Mouse (Mus musculus) adrenal gland, adult (tissue): ENCODE results near the gene Smarcc2.

Experiments used
- DNase-seq, 2 experiments: peaks; one replicate each; pipeline ENCODE4 v3.0.0; 2022 to 2023; ENCODE audit warnings: low spot score in 1 of 2; ENCODE audit not compliant: inconsistent age in 2 of 2

Gene Smarcc2

DNA sequence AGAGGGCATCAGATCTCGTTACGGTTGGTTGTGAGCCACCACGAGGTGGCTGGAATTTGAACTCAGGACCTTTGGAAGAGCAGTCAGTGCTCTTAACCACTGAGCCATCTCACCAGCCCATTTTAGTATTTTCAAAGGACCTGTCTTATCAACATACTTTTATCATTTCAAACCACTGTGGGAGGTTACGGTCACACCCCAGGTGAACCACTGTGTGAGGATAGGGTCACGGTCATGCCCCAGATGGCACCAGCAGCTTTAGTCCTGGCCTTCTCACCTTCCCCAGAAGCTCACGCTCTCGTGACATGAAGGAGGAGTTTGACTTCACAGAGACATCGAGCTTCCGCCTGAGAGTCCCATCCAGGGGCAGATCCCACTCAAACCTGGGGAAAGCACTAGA is 52.1 kb downstream of the Smarcc2 start:
- DNase-seq: no peak

DNA sequence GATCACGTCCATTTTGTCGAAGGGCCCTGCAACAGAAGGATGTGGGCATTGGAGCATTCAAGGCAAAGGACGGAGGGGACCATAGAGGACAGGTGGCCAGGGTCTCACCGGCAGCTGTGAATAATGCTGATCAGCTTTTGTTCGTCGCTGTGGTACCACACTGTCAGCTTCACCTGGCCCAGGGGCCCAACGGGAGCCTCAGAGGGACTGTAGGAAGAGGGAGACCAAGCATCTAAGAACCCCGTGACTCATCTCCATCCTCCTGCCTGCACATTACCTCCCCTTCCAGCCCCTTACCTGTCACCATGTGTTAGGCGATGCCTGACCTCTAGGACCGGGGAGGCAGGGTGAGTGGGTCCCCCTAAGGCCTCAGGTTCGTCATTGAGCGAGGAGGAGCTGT is 52.7 kb downstream of the Smarcc2 start:
- no peak for DNase-seq

DNA sequence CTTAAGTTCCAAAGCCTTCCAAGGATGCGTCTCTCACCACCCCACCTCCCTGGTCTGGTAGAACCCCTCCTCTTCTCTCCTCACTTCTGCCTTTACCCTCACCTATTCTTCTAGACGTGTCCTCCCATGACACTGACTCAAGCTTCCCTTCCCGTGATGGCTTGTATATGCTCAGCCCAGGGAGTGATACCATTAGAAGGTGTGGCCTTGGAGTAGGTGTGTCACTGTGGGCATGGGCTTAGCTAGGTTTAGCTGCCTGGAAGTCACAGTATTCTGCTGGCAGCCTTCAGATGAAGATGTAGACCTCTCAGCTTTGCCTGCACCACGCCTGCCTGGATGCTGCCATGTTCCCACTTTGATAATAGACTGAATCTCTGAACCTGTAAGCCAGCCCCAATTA is 56.0 kb downstream of the Smarcc2 start:
- DNase-seq: no peak

DNA sequence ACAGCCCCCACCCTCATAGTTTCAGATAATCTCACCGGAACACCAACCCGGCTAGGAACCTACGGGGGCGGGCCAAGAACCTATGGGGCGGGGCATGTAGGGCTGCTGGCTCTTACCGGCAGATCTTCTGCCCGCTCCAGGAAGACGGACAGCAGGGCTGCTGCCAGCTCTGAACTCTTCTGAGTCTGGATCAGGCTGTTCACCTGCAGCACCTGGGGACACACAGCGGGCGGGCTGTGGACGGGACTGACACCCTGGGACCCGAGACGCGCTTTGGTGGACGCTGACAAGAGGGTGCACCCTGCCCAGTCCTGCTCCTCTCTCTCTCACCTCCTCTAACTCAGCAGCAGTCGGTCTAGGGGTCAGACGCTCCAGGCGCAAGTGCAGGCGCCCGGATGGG is 57.0 kb downstream of the Smarcc2 start:
- no peak for DNase-seq

DNA sequence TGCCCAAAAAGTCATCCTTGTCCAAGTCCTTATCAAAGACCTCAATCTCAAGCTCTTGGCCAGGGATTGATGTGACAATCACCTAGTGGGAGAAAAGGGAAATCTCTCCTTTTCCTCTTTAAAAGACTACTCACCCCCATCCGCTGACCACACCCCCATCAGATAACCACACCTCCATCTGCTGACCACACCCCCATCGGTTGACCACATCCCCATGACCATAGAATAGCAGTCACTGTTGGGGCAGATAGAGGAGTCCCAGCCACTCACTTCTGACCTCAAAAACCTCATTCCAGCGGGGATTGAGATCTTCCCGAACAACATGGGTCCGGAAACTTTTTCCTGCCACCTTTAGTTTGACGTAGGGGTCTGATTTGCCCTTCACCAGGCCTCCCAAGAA is 57.6 kb downstream of the Smarcc2 start:
- DNase-seq: no peak

DNA sequence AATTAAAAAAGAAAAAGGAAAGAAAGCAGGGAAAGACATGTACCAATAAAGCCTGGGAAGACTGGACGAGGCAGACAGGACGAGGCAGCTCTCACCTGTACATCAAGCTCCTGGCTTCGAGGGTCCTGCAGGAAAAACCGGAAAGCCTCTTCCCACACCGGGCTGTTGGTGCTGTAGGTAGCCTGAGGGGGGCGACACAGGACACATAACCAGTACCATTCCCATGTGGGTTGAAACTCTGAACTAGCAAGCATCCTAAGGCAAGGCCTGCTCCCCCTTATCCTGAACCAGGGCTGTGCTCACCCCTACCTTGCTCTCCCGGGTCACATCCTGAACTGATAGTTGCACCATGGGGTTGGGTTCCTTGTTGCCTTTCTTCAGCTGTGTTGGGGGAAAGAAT is 59.8 kb downstream of the Smarcc2 start:
- DNase-seq: peak; percentile 62 to 81

DNA sequence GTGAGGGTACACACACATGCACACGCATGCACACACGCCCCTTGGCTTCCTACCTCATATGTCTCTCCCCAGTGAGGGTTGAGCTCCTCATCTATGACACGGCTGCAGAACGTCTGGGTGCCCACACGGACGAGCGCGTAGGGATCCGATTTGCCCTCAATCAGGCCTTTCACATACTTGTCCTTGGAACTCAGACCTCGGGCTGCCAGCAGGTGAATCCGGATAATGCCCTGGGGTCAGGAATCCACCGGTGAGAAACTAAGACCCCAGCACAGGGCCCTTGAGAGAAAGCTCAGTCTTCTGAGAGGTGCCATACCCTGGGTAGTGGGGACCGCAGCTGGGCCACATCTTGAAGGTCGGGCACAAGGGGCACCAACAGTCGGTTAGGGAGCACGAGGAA is 61.5 kb downstream of the Smarcc2 start:
- DNase-seq: no peak

DNA sequence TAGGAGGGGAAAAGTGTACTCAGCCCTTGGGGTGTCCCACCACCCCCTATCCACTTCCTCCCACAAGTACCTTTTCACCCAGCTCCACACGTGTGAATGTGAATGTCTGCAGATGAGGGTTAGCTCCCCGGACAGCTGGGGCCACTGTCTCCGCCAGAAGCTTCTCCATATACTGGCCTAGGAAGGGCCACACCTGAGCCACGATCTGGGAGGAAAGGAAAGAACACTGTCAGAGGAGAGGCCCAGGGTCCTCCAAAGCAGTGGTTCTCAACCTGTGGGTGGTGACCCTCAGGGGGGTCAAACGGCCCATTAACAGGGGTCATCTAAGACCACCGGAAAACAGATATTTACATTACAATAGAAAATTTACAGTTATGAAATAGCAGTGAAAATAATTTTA is 63.3 kb downstream of the Smarcc2 start:
- no peak for DNase-seq

DNA sequence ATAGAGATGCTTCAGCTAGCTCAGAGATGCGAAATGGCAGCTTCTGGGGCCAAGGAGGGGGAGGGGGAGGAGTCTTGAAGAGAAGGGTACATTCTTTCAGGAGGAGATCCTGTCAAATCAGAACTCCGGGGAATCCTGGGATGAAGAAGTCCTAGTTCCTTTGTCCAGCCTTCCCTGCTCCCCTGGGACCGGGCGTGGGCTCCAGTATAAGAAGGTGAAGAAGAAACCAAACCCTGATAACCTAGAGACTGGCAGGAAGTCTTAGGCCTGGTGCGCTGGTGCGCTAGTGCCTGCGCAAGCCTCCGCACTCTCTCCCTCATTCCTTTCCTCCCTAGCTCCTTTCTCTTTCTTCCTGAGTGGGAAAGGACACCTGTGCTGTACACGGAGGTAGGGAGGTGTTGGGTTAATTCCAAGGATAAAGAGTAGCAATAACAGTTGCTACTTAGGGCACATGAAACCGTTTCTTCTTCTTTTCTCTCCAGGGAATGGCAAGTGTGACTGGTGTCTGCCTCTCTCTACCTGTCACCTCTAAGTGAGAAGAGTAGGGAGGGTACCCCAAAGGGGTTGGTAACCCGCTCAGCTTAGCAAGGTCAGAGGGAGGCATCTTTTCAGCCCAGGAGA is 65.2 kb downstream of the Smarcc2 start:
- no peak for DNase-seq

DNA sequence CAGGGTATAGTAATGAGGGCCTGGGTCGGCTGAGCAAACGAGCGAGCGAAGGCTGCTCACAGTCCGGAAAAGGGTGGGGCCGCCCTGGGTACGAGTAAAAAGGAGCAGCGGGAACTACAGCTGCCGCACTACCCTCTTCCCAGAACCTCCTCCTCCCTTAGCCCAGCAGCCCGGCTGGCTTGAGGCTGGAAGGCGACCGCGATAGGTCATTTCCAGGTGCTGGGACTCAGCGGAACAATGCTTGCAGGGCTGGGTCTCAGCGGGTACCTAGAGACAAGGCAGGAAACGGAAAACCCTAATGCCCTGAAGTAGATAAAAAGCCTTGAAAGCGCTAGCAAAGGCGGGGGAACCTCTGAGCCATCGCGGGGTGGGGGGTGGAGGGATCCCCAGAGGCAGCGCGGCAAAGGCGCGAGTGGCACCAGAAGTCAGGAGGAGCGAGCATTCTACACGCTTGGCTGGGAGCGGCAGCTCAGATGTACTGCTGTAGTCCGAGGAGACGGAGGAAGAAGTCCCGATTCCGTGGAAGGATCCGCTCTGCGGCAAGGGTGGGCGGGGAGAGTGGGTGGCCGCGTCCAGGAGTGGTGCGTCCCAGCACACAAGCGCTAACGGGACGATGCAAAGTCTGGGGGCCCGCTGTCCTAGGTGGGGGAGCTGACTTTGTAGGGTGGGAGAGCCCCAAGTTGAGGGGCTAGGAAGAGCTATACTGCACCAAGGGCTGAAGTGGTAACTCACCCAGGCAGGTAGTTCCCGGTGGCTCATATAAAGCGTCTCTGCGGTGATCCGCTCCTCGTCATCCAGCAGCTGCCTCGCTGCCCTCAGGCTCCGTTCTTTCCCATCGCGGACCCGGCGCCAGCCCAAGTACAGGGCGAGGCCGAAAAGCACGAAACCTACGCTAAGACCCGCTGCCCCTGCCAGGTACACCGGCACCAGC is 65.9 kb downstream of the Smarcc2 start:
- peak; percentile 64 to 85 for DNase-seq

DNA sequence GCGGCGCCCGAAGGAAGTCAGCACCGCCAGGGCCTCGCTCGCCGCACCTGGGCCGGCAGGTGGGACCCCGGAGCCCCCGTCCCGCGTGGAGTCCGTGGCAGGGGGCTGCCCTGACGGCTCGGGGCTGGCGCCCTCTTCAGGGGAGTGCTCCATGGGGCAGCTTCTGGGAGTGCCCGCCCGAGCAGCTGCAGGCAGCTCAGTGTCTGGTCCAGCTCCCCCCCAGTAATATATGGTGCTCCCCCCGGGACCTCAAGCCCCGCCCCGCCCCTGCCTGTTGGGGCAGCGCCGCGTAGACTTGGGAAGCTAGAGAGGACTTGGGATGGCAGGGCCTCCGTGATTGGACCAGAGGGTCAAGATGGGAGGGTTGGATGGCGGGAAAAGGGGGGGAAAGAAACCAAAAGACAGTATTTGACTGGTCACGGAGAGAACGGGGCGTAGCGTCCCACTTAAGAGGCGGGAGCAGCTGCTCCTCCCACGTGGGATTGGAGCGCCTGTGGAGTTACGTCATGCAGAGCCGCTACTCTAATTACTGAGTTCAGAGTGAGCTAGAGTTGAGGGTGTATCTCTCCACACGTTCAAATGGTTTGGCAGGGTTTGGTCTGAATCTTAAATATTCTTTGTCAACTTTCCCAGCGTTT is 66.7 kb downstream of the Smarcc2 start, which contains the start of gene Esyt1:
Gene Esyt1 (minus strand): TSS at position 201 of the 638 bp plus-strand sequence.
- DNase-seq: peak; percentile 97 to 98

DNA sequence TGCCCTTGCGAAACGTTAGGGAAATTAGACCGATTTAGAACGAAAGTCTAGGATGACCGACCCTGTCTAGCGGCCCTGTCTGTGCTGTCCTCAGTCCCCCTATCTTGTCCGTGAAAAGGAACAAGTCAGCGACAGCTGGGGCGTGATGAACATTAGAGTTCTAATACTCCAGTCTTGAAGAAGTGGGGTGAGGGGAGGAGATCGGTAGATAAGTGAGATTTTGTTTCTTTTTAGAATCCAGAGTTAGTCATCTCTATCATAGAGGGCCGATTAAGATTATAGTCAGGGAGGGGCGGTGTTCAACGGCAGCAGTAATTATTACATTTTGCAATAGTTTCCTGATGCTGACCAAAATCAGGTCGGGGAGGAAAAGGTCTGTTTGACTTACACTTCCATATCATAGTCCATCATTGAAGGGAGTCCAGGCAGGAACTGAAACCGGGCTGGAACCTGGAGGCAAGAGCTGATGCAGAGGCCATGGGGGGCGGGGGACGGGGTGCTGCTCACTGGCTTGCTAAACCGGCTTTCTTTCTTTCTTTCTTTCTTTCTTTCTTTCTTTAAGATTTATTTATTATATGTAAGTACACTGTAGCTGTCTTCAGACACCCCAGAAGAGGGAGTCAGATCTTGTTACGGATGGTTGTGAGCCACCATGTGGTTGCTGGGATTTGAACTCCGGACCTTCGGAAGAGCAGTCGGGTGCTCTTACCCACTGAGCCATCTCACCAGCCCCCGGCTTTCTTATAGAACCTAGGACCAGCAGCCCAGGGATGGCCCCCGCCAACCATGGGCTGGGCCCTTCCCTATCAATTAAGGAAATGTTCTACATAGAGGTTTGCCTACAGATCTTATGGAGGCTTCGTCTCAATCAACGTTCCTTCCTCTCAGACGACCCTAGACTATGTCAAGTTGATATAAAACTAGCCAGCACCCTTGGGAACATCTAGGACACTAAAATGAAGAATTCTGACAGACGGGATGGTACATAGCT is 67.6 kb downstream of the Smarcc2 start:
- no peak for DNase-seq

DNA sequence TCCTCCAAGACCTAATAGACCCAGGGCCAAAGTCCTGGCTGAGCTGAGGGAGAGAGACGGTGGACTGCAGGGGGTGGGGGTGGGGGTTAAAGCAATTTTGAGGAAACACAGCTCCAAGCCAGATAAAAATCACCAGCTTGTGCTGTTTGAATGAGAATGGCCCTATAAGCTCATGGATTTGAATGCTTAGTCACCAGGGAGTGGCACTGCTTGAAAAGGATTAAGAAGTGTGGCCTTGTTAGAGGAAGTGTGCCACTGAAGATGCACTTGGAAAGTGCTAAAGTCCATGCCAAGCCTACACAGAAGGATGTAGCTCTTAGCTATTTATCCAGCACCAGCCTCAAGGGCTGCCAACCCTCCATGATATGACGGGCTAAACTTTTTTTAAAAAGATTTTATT is 76.2 kb downstream of the Smarcc2 start:
- no peak for DNase-seq

DNA sequence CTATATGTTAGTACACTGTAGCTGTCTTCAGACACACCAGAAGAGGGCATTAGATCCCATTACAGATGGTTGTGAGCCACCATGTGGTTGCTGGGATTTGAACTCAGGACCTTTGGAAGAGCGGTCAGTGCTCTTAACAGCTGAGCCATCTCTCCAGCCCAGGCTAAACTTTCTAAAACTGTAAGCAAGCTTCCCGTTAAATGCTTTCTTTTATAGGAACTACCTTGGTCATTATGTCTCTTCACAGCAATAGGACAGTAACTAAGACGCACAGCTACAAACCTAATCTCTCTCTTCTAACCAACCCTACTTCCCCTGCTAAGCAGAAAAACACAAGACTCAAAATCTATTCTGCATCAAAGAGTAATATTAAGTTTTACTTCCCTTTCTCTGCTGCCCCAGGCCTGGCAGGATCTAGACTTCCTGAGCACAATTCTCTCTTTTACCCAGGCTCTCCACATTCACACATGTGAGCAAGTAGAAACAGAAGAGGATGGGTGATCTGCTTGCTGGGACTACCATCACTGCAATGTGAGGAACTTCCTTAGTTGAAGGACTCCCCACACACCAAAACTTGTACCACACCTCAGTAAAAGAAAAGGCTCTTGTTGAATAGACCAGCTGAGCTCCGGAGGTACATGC is 76.7 kb downstream of the Smarcc2 start:
- no peak for DNase-seq

DNA sequence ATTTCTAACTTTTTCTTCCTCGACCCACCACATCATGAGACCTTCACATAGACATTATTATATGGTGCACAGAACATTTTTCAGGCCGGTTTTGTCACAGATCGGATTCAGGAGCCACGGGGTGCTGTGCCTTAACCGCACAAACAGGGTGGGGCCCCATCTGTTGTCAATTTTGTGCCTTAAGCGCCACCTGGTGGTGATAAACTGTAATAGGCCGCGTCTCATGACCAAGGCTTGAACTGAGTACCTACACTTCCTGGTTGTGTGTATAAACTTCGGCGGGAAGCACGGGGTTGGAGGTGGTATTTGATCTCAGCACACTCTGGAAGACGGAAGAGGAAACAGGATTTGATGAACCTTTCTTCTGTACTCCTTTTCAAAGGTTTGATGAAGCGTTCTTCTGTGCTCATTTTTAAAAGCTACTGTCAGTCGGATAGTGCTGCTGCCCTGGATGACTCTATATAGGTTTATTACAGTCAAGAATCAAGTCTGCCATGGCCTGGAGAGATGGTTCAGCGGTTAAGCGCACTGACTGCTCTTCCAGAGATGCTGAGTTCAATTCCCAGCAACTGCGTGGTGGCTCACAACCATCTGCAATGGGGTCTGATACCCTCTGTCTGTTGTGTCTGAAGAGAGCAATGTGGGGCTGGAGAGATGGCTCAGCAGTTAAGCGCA is 77.4 kb downstream of the Smarcc2 start:
- DNase-seq: peak; percentile 89 to 97

DNA sequence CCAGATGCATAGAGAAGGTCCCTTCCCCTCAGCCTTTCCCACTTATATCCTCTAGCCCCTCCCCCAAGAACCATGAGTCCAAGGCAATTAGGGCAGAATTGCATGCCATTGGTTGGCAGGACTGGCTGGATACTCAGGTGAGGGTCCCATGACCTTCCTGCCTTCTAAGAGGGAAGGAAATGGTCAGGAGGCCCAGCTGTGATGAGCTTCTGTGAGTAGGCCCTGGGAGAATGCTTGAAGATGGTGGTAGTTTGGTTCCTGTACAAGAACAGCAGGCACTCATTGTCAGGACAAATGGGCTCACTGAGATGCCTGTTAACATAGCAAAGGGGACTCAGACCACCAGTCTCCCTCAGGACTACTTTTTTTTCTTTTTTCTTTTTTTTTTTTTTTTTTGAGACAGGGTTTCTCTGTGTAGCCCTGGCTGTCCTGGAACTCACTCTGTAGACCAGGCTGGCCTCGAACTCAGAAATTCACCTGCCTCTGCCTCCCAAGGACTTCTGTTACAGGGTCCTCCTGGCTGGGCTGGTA is 79.4 kb downstream of the Smarcc2 start:
- no peak for DNase-seq
